Mouse (Mus musculus): ENCODE results near the gene B3galt4. TPM values are rescaled to one million over a fixed set of nuclear protein-coding genes. Genes with fewer than 3 reads are reported as not detected.
"Not testable (repeated sequence)": the region's sequence is repeated elsewhere in the genome, so short reads cannot be mapped to it uniquely, and the experiment has no call there.

The B3galt4 gene
- 10.1 and 10.4 TPM in 2 replicates for polyA plus RNA-seq (2015; fragmentation: Nextera tagmentation; extraction: Ambion mirVana)

DNA sequence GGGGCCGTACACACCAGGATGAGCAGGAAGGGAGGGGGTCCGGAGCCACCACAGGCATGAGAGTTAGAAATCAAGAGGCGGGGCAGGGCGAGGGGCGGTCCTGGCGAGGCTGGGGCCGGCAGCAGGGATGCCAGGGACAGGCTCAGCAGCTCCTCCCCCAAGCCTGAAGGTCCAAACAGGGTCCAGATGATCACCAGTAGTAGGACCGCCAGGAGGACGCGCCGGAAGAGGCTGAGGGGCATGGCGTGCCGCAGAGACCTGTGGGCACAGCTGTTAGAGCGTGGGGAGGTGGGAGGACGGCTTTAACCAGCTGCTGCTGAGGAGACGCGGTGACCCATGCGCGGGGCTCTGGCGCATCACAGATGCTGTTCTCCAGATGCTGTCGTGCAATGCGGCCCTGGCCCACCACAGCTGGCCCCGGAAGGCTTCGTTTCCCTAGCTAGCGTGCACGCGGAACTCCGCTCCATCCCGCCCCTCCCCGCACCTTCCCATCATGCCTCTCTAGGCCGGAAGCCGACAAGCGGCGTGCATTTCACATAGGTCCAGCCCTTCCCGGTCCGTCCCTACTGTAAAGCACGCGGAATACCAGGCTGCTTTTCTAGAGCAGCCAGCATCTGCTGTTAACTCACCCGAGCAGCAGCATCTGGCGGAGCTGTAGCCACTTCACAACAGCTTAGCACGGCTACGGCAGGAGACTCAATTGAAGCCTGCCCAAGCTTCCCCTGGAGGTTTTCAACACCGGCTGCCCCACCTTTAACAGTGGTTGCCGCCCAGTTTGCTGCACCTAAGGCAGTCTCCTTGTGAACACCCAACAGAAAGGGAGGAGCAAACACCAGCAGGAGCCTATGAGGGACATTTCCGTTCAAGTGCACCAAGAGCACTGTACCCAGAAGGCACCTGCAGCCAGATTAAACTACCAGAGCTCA lies at the start of gene B3galt4:
Gene B3galt4 (minus strand): TSS at position 468 of the 926 bp plus-strand sequence.
- peak; percentile 78 for ATAC-seq (replicated peaks)
- peaks cover 36% of the 10 kb centered on the region for H3K36me3 ChIP-seq
- H3K9me3 ChIP-seq = no peaks in the 10 kb centered on the region
- peak within 1 kb of the TSS; percentile 71 for H3K9ac ChIP-seq (replicated peaks)
- 1% methylated on average over 45 of the region's 45 CpGs for WGBS
- H3K4me1 ChIP-seq = peaks cover 57% of the 10 kb centered on the region
- H3K27me3 ChIP-seq = no peaks in the 10 kb centered on the region
- H3K4me3 ChIP-seq = peak within 1 kb of the TSS; percentile 57
- peak within 1 kb of the TSS; percentile 93 for H3K4me2 ChIP-seq (replicated peaks)
- peak within 1 kb of the TSS; percentile 88 for H3K27ac ChIP-seq (replicated peaks)

- H3K9me3 ChIP-seq; H3K27ac ChIP-seq (replicated peaks); H3K9ac ChIP-seq (replicated peaks); H3K36me3 ChIP-seq; ATAC-seq (replicated peaks); H3K4me3 ChIP-seq: not testable (repeated sequence)
- peaks cover 15% of the 10 kb centered on the region for H3K4me1 ChIP-seq
- WGBS = 56% methylated on average over 2 of the region's 2 CpGs
- H3K27me3 ChIP-seq = peaks cover 24% of the 10 kb centered on the region
- peak overlapping the region; percentile 75; the same call in 1 of the 2 replicates for H3K4me2 ChIP-seq (replicated peaks)
Measured at GRCm38 (mm10) chr17:34000796-34001195, 49.5 kb upstream of the B3galt4 start.

DNA sequence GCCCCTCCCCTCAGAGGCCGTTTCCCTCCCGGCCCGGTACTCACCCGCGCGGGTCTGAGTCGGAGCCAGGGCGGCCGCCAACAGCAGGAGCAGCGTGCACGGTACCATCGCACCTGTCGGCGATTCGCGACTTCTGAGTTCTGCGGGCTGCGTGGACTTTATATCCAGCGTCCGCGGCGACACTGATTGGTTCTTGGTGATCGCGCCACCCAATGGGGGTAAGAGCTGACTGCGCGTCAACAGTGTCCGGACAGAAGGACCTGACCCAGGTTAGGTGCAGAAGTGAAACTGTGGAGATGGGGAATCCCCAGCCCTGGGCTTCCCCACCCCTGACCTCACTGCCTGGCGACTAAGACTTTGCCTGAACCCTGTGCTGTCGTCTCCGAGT lies 48.9 kb upstream of the B3galt4 start, which contains the start of gene H2-K1:
Gene H2-K1 (minus strand): TSS at position 198 of the 388 bp plus-strand sequence.
- Histone ChIP-seq H3K9ac (replicated peaks) (peak within 1 kb of the TSS; percentile 47), H3K4me2 (replicated peaks) (peak within 1 kb of the TSS; percentile 75), H3K36me3 (no peaks in the 10 kb centered on the region), H3K4me3 (peak within 1 kb of the TSS; percentile 45), H3K27me3 (peaks cover 24% of the 10 kb centered on the region), H3K9me3 (no peaks in the 10 kb centered on the region), H3K27ac (replicated peaks) (no peak within 1 kb of the TSS), H3K4me1 (peaks cover 15% of the 10 kb centered on the region)
- ATAC-seq (replicated peaks) = peak; percentile 63; the same call in 1 of the 2 replicates
- under 1% methylated on average over 30 of the region's 30 CpGs for WGBS

DNA sequence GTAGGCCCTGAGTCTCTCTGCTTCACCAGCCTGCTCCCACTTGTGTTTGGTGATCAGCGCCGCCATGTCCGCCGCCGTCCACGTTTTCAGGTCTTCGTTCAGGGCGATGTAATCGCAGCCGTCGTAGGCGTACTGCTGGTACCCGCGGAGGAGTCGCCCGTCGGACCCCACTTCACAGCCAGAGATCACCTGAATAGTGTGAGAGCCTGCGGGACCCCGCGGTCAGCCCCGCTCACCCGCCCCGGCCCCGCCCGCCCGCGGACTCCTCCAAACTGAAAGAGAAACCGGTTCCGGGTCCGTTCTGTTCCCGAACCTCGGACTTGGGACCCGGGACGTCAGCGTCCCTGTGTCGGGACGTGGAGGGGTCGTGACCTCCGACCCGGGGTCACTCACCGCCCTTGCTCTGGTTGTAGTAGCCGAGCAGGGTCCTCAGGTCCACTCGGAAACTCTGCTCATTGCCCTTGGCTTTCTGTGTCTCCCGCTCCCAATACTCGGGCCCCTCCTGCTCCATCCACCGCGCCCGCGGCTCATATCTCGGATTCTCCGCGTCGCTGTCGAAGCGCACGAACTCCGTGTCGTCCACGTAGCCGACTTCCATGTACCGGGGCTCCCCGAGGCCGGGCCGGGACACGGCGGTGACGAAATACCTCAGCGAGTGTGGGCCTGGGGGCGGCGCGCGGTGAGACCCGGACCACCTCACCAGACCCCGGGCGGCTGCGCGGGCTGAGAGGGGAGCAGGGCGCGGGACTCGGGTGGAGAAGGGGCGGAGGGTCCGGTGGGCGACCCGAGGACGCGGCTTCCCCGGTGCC lies 48.3 kb upstream of the B3galt4 start:
- ATAC-seq (replicated peaks) = no peak
- Histone ChIP-seq H3K4me1 (peaks cover 15% of the 10 kb centered on the region), H3K9me3 (no peaks in the 10 kb centered on the region), H3K9ac (replicated peaks) (peak overlapping the region; percentile 47), H3K36me3 (no peaks in the 10 kb centered on the region), H3K4me3 (peak overlapping the region; percentile 45), H3K27me3 (peaks cover 24% of the 10 kb centered on the region), H3K4me2 (replicated peaks) (peak overlapping the region; percentile 75), H3K27ac (replicated peaks) (no peak overlapping the region)
- 2% methylated on average over 87 of the region's 87 CpGs for WGBS

- Histone ChIP-seq H3K27me3 (peaks cover 24% of the 10 kb centered on the region), H3K4me1 (peaks cover 15% of the 10 kb centered on the region)
- H3K9ac ChIP-seq (replicated peaks); H3K27ac ChIP-seq (replicated peaks); H3K4me2 ChIP-seq (replicated peaks); H3K9me3 ChIP-seq; H3K36me3 ChIP-seq; ATAC-seq (replicated peaks); H3K4me3 ChIP-seq: not testable (repeated sequence)
- 66% methylated on average over 5 of the region's 5 CpGs for WGBS
Measured at GRCm38 (mm10) chr17:33998697-33999096, 47.4 kb upstream of the B3galt4 start.

DNA sequence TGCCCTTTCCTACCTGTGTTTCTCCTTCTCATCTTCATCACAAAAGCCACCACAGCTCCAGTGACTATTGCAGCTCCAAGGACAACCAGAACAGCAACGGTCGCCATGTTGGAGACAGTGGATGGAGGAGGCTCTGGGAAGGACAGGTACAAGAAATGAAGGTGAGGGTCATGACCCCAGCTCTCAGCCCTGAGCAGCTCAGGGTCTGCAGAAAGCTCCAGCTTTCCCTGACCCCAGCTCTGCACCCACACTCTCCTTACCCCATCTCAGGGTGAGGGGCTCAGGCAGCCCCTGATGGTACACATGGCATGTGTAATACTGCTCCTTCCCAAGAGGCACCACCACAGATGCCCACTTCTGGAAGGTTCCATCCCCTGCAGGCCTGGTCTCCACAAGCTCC lies 45.7 kb upstream of the B3galt4 start:
- WGBS = 96% methylated on average over 2 of the region's 2 CpGs
- H3K4me2 ChIP-seq (replicated peaks); H3K9ac ChIP-seq (replicated peaks); H3K27ac ChIP-seq (replicated peaks); H3K9me3 ChIP-seq; H3K4me3 ChIP-seq; ATAC-seq (replicated peaks); H3K36me3 ChIP-seq: not testable (repeated sequence)
- H3K4me1 ChIP-seq = peaks cover 15% of the 10 kb centered on the region
- peaks cover 24% of the 10 kb centered on the region for H3K27me3 ChIP-seq

DNA sequence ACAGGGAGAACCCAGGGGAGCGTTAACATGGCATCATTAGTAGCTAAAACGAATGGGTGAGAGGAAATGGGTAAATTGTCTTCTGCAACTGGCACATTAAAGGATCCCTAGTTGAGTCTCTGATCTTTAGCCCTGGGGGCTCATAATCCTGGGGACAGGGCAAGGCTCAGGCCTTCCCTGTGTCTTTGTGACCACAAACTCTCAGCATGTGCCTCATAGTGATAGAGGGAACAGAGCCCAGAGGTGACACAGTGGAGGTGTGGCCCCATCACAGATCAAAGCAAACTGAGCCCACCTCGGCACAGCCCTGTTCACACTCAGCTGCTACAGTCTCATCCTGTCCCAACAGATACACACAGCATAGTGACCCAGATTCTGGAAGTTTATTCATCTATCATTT lies 44.4 kb upstream of the B3galt4 start:
- Histone ChIP-seq H3K27ac (replicated peaks) (no peak overlapping the region), H3K36me3 (no peaks in the 10 kb centered on the region), H3K4me1 (peaks cover 15% of the 10 kb centered on the region), H3K4me3 (no peak overlapping the region), H3K9ac (replicated peaks) (no peak overlapping the region), H3K27me3 (peaks cover 19% of the 10 kb centered on the region), H3K9me3 (no peaks in the 10 kb centered on the region), H3K4me2 (replicated peaks) (no peak overlapping the region)
- no peak for ATAC-seq (replicated peaks)
- WGBS = 72% methylated on average over 3 of the region's 3 CpGs

DNA sequence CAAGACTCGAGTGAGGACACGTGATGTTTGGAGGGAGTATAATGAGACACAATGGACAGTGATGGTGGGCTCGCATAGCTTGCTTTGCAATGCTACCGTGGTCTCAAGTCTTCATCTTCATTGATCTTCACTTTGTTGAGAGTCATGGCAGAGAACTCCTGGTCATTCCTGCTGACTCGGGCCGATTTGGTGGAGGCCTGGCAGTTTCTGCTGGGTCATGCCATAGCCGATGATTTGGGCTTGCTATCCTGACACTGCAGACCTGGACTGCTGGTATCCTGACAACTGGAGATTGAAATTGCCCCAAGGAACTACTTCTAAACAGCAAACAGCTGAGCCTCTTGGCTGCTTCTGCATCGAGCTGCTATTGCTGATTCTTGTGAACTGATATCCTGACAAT lies 43.7 kb upstream of the B3galt4 start:
- H3K27ac ChIP-seq (replicated peaks) = no peak overlapping the region
- H3K9ac ChIP-seq (replicated peaks) = no peak overlapping the region
- ATAC-seq (replicated peaks) = no peak
- H3K27me3 ChIP-seq = peaks cover 12% of the 10 kb centered on the region
- no peaks in the 10 kb centered on the region for H3K36me3 ChIP-seq
- 90% methylated on average over 8 of the region's 8 CpGs for WGBS
- no peak overlapping the region for H3K4me2 ChIP-seq (replicated peaks)
- H3K4me1 ChIP-seq = peaks cover 9% of the 10 kb centered on the region
- no peaks in the 10 kb centered on the region for H3K9me3 ChIP-seq
- no peak overlapping the region for H3K4me3 ChIP-seq

- whole genome bisulfite sequencing = 36% methylated on average over 10 of the region's 10 CpGs
- H3K9ac ChIP-seq (replicated peaks) = no peak overlapping the region
- H3K36me3 ChIP-seq = no peaks in the 10 kb centered on the region
- no peak overlapping the region for H3K27ac ChIP-seq (replicated peaks)
- H3K27me3 ChIP-seq = no peaks in the 10 kb centered on the region
- H3K4me2 ChIP-seq (replicated peaks) = no peak overlapping the region
- no peaks in the 10 kb centered on the region for H3K9me3 ChIP-seq
- 0 out of 2 replicates have a peak, but pooled peaks have one; percentile 35 for ATAC-seq (replicated peaks)
- no peak overlapping the region for H3K4me3 ChIP-seq
- no peaks in the 10 kb centered on the region; the same call in 1 of the 2 replicates for H3K4me1 ChIP-seq
Measured at GRCm38 (mm10) chr17:33991788-33992664, 40.7 kb upstream of the B3galt4 start.

GRCm38 (mm10) chr17:33982136-33982535 lies 30.8 kb upstream of the B3galt4 start:
- ATAC-seq (replicated peaks); H3K9me3 ChIP-seq; H3K9ac ChIP-seq (replicated peaks); H3K36me3 ChIP-seq: not testable (repeated sequence)
- Histone ChIP-seq H3K27me3 (peaks cover 33% of the 10 kb centered on the region), H3K27ac (replicated peaks) (peak overlapping the region; percentile 97), H3K4me3 (peak overlapping the region; percentile 59), H3K4me2 (replicated peaks) (peak overlapping the region; percentile 54), H3K4me1 (peaks cover 20% of the 10 kb centered on the region)
- 14% methylated on average over 8 of the region's 8 CpGs for WGBS

DNA sequence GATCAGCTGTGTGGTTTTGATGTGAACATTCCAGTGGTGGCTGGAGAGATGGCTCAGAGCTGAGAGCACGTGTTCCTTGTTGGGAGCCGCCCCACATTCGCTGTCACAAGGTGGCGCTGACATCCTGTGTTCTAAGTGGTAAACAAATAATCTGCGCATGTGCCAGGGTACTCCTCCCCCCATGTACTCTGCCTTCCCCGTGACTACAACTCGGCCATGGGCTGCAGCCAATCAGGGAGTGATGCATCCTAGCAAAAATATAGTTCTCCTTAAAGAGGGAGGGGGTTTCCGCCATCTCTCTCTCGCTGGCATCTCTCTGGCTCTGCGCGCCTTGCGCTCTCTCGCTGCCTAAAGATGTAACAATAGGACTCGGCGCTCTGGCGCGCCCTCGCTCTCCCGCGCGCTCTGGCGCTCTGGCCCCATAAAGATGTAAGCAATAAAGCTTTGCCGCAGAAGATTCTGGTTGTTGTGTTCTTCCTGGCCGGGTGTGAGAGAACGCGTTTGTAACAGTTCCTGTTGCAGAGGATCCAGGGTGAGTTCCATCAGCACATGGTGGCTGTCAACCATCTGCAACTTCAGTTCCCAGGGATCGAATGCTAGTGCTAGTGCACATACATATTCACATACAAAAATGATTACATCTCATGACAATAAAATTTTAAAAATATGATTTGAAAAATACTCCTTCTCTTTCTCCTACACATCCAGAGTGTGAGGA lies 30.1 kb upstream of the B3galt4 start:
- not testable (repeated sequence) for H3K9me3 ChIP-seq, H3K36me3 ChIP-seq
- peak overlapping the region; percentile 68 for H3K9ac ChIP-seq (replicated peaks)
- H3K4me3 ChIP-seq = peak overlapping the region; percentile 59
- peak overlapping the region; percentile 54 for H3K4me2 ChIP-seq (replicated peaks)
- H3K27me3 ChIP-seq = peaks cover 40% of the 10 kb centered on the region
- under 1% methylated on average over 27 of the region's 27 CpGs for WGBS
- H3K27ac ChIP-seq (replicated peaks) = peak overlapping the region; percentile 97
- H3K4me1 ChIP-seq = peaks cover 20% of the 10 kb centered on the region
- peak; percentile 95 for ATAC-seq (replicated peaks)
